Mouse (Mus musculus): ENCODE results near the gene Gsta2. TPM values are rescaled to one million over a fixed set of nuclear protein-coding genes. Genes with fewer than 3 reads are reported as not detected.
"Not testable (repeated sequence)": the region's sequence is repeated elsewhere in the genome, so short reads cannot be mapped to it uniquely, and the experiment has no call there.

The Gsta2 gene
- total RNA-seq, 2 experiments from 2014 or later: not detected

GRCm38 (mm10) chr9:78367959-78368358 lies 12.4 kb upstream of the Gsta2 start, which contains the start of gene Dppa5a:
Gene Dppa5a (minus strand): TSS chr9:78368177.
- intact Hi-C loops (cut with DNase I); DNase-seq: not testable (repeated sequence)

- no peak for DNase-seq
- intact Hi-C loops (cut with DNase I): no loop called here
These were observed 10.4 kb upstream of the Gsta2 start for GRCm38 (mm10) chr9:78365850-78366544.

- intact Hi-C loops (cut with DNase I): no loop called here
- no peak for DNase-seq
These were observed 9.1 kb upstream of the Gsta2 start for GRCm38 (mm10) chr9:78364701-78365100.

GRCm38 (mm10) chr9:78363374-78363773 lies 7.8 kb upstream of the Gsta2 start:
- DNase-seq: no peak
- intact Hi-C loops (cut with DNase I): no loop called here

- intact Hi-C loops (cut with DNase I): no loop called here
- no peak for DNase-seq
These were observed 4.9 kb upstream of the Gsta2 start for GRCm38 (mm10) chr9:78360484-78360872.

- intact Hi-C loops (cut with DNase I): loop anchor here (2.0 kb wide), 1 partner anchor 193 kb away; no protein-coding TSS in a partner anchor
- no peak for DNase-seq
These were observed 4.3 kb upstream of the Gsta2 start for GRCm38 (mm10) chr9:78359750-78360483.

GRCm38 (mm10) chr9:78358053-78358452 lies 2.5 kb upstream of the Gsta2 start:
- intact Hi-C loops (cut with DNase I): loop anchor here (2.0 kb wide), 1 partner anchor 195 kb away; no protein-coding TSS in a partner anchor
- DNase-seq: peak; percentile 57 to 79

GRCm38 (mm10) chr9:78354665-78355578 lies 666 bp downstream of the Gsta2 start:
- intact Hi-C loops (cut with DNase I): no loop called here
- no peak for DNase-seq

GRCm38 (mm10) chr9:78351504-78352220 lies 3.9 kb downstream of the Gsta2 start:
- no peak for DNase-seq
- intact Hi-C loops (cut with DNase I): no loop called here

- intact Hi-C loops (cut with DNase I); DNase-seq: not testable (repeated sequence)
These were observed 5.6 kb downstream of the Gsta2 start for GRCm38 (mm10) chr9:78350007-78350406.

GRCm38 (mm10) chr9:78349141-78349540 lies 6.4 kb downstream of the Gsta2 start:
- DNase-seq; intact Hi-C loops (cut with DNase I): not testable (repeated sequence)

- DNase-seq: peak; percentile 20 to 21
- intact Hi-C loops (cut with DNase I): not testable (repeated sequence)
These were observed 7.2 kb downstream of the Gsta2 start for GRCm38 (mm10) chr9:78348206-78349004.

GRCm38 (mm10) chr9:78347004-78347403 lies 8.6 kb downstream of the Gsta2 start:
- intact Hi-C loops (cut with DNase I): no loop called here
- DNase-seq: no peak

- intact Hi-C loops (cut with DNase I); DNase-seq: not testable (repeated sequence)
These were observed 10.4 kb downstream of the Gsta2 start for GRCm38 (mm10) chr9:78345235-78345634.

GRCm38 (mm10) chr9:78343055-78343454 lies 12.5 kb downstream of the Gsta2 start:
- not testable (repeated sequence) for DNase-seq
- intact Hi-C loops (cut with DNase I): loop anchor here (5.0 kb wide), 1 partner anchor 46 kb away; no protein-coding TSS in a partner anchor

- not testable (repeated sequence) for DNase-seq
- intact Hi-C loops (cut with DNase I): loop anchor here (5.0 kb wide), 1 partner anchor 45 kb away; no protein-coding TSS in a partner anchor
These were observed 13.1 kb downstream of the Gsta2 start for GRCm38 (mm10) chr9:78342494-78342893.

- intact Hi-C loops (cut with DNase I): loop anchor here (5.0 kb wide), 1 partner anchor 43 kb away; no protein-coding TSS in a partner anchor
- DNase-seq: peak; percentile 19 to 48
These were observed 15.3 kb downstream of the Gsta2 start for GRCm38 (mm10) chr9:78340324-78340723.

- DNase-seq; intact Hi-C loops (cut with DNase I): not testable (repeated sequence)
These were observed 18.5 kb downstream of the Gsta2 start for GRCm38 (mm10) chr9:78337050-78337449.

GRCm38 (mm10) chr9:78327289-78327688 lies 28.3 kb downstream of the Gsta2 start, which contains the start of gene Omt2b:
Gene Omt2b (plus strand): TSS chr9:78327589.
- DNase-seq; intact Hi-C loops (cut with DNase I): not testable (repeated sequence)

All from heart, postnatal 10 days (tissue).